ENCODE assay signal across 34 mouse cellular contexts in genomic region chr3:98782181-98782868, GRCm38 (mm10). TPM values are rescaled to one million over a fixed set of nuclear protein-coding genes. Genes with fewer than 3 reads are reported as not detected.
DNase-seq lines count a peak whose midpoint lies in the region; ATAC-seq and TF ChIP-seq lines count a peak whose summit lies in the region.
"Had no signal": no experiment of that assay in that cellular context is flagged by ENCODE, and none has a peak within 500 bp of the region (broad histone marks: within the 10 kb centered on the region; RNA-seq: fewer than 3 reads in every experiment).

No protein-coding gene starts in this region.

- no peak overlapping the region for H3K4me3 ChIP-seq in kidney, adult 2 months (ENCODE audit: insufficient read depth, low read depth, low read length)
- H3K4me3 ChIP-seq in intestine, embryonic 15.5 days (replicated peaks), result no peak overlapping the region
- H3K4me3 ChIP-seq: embryonic facial prominence, embryonic 10.5 days; embryonic facial prominence, embryonic 13.5 days; forebrain, embryonic 10.5 days; forebrain, embryonic 13.5 days; hindbrain, embryonic 12.5 days; hindbrain, embryonic 15.5 days had no signal

- no peak for TF ChIP-seq CTCF in kidney, adult 2 months (conservative IDR thresholded peaks at IDR 0.05; ENCODE audit: insufficient read depth, insufficient read length, low read depth, low read length)

- no peaks in the 10 kb centered on the region for H3K27me3 ChIP-seq in kidney, adult 2 months (replicated peaks; ENCODE audit: control insufficient read depth, insufficient read depth, low read length)
- no peaks in the 10 kb centered on the region for H3K27me3 ChIP-seq in intestine, embryonic 15.5 days (replicated peaks)
- H3K27me3 ChIP-seq: embryonic facial prominence, embryonic 13.5 days; forebrain, embryonic 13.5 days; hindbrain, embryonic 12.5 days; hindbrain, embryonic 15.5 days had no signal

- ATAC-seq in intestine, embryonic 15.5 days, result peak; percentile 85
- no peak for ATAC-seq in erythroblast, adult 5-6 weeks (replicated peaks; ENCODE audit: low FRiP score, poor library complexity, severe bottlenecking)
- ATAC-seq: activated CD4-positive, CD25-positive, alpha-beta regulatory T cell, adult 4 months; forebrain, embryonic 13.5 days; forebrain, embryonic 16.5 days had no signal

- no peaks in the 10 kb centered on the region for H3K9me3 ChIP-seq in intestine, embryonic 15.5 days
- H3K9me3 ChIP-seq: embryonic facial prominence, embryonic 10.5 days; embryonic facial prominence, embryonic 13.5 days; forebrain, embryonic 10.5 days; forebrain, embryonic 13.5 days; hindbrain, embryonic 12.5 days; hindbrain, embryonic 15.5 days had no signal

- H3K4me2 ChIP-seq in intestine, embryonic 15.5 days (replicated peaks), result no peak overlapping the region
- H3K4me2 ChIP-seq: embryonic facial prominence, embryonic 13.5 days; forebrain, embryonic 13.5 days; heart, embryonic 11.5 days; hindbrain, embryonic 12.5 days; hindbrain, embryonic 15.5 days had no signal

- no peak overlapping the region for H3K27ac ChIP-seq in kidney, adult 2 months (ENCODE audit: insufficient read depth, low read depth, low read length)
- H3K27ac ChIP-seq in intestine, embryonic 15.5 days, result 0 out of 2 replicates have a peak overlapping the region, but pooled peaks have one; percentile 54
- H3K27ac ChIP-seq: embryonic facial prominence, embryonic 10.5 days; embryonic facial prominence, embryonic 13.5 days; forebrain, embryonic 10.5 days; forebrain, embryonic 13.5 days; hindbrain, embryonic 12.5 days; hindbrain, embryonic 15.5 days had no signal

- peak; percentile 58 for DNase-seq in kidney, adult 2 months
- DNase-seq in kidney, adult 18-20 months, result no peak
- DNase-seq in kidney, postnatal 36 days, result peak; percentile 19 to 36
- DNase-seq in kidney, postnatal 10 days, result no peak
- DNase-seq: adrenal gland, adult 8-10 months; adrenal gland, postnatal 25 days; cerebellum, adult 11-12 months; cerebellum, adult 8-10 months; cerebellum, postnatal 10 days; cerebellum, postnatal 36 days; embryo, embryonic 11 days; gastrocnemius, postnatal 14 days; heart, adult 11 months had no signal

- TF ChIP-seq POLR2A in kidney, adult 2 months (IDR thresholded peaks at IDR 0.05; ENCODE audit: low read depth, low read length), result no peak

- H3K9ac ChIP-seq in intestine, embryonic 15.5 days, result no peak overlapping the region
- H3K9ac ChIP-seq: embryonic facial prominence, embryonic 13.5 days; forebrain, embryonic 13.5 days; hindbrain, embryonic 12.5 days; hindbrain, embryonic 15.5 days had no signal

- H3K4me1 ChIP-seq in kidney, adult 2 months (ENCODE audit: control insufficient read depth, insufficient read depth, low read length), result no peaks in the 10 kb centered on the region
- no peaks in the 10 kb centered on the region for H3K4me1 ChIP-seq in intestine, embryonic 15.5 days (replicated peaks)
- H3K4me1 ChIP-seq: embryonic facial prominence, embryonic 10.5 days; embryonic facial prominence, embryonic 13.5 days; forebrain, embryonic 10.5 days; forebrain, embryonic 13.5 days; hindbrain, embryonic 12.5 days; hindbrain, embryonic 15.5 days had no signal

- H3K36me3 ChIP-seq in kidney, adult 2 months (ENCODE audit: control insufficient read depth, insufficient read depth, low read length), result no peaks in the 10 kb centered on the region
- no peaks in the 10 kb centered on the region for H3K36me3 ChIP-seq in intestine, embryonic 15.5 days
- H3K36me3 ChIP-seq: embryonic facial prominence, embryonic 10.5 days; embryonic facial prominence, embryonic 13.5 days; forebrain, embryonic 10.5 days; hindbrain, embryonic 12.5 days; hindbrain, embryonic 15.5 days had no signal

RNA-seq across cellular contexts. Expression of gene Hsd3b3, which starts 19.4 kb away (rescaled TPM):
- 84.3 and 89.2 TPM in 2 replicates for polyA plus RNA-seq in kidney, adult 2 months (2012; rRNA removed)
- 10.5 and 12.7 TPM in 2 replicates for polyA plus RNA-seq in intestine, embryonic 15.5 days (2015; fragmentation: Nextera tagmentation; extraction: Ambion mirVana)
- total RNA-seq in erythroblast, adult 5-6 weeks (2015; ENCODE audit: low replicate concordance), result not detected in 2 replicates
- total RNA-seq in erythroblast, adult 5-6 weeks (2017; ENCODE audit: low replicate concordance), result not detected in 2 replicates
- total RNA-seq: adrenal gland, adult 8-10 months; adrenal gland, postnatal 25 days; ES-E14; gastrocnemius, adult 18-20 months; gastrocnemius, postnatal 14 days; heart, adult 8-10 months; heart, postnatal 25 days; hematopoietic stem cell, adult 5-6 weeks had no signal
- polyA plus RNA-seq: brain, embryonic 14.5 days; cortical plate, adult 2 months; embryonic facial prominence, embryonic 13.5 days; forebrain, embryonic 10.5 days; heart, embryonic 14.5 days; heart, postnatal 0 days had no signal

RNA-seq across cellular contexts. Expression of gene Hsd3b6, which starts 31.9 kb away (rescaled TPM):
- polyA plus RNA-seq in kidney, adult 2 months (2012; rRNA removed), result not detected in 2 replicates
- polyA plus RNA-seq in intestine, embryonic 15.5 days (2015; fragmentation: Nextera tagmentation; extraction: Ambion mirVana), result 0.96 and 1.0 TPM in 2 replicates
- not detected in 2 replicates for total RNA-seq in erythroblast, adult 5-6 weeks (2015; ENCODE audit: low replicate concordance)
- total RNA-seq in erythroblast, adult 5-6 weeks (2017; ENCODE audit: low replicate concordance), result not detected in 2 replicates
- total RNA-seq: ES-E14; gastrocnemius, adult 18-20 months; gastrocnemius, postnatal 14 days; gastrocnemius, postnatal 4 days; heart, postnatal 25 days; hematopoietic stem cell, adult 5-6 weeks had no signal
- polyA plus RNA-seq: activated CD4-positive, CD25-positive, alpha-beta regulatory T cell, adult 4 months; cortical plate, adult 2 months; heart, postnatal 0 days had no signal

RNA-seq across cellular contexts. Expression of gene Hsd3b2, which starts 58.0 kb away (rescaled TPM):
- polyA plus RNA-seq in kidney, adult 2 months (2012; rRNA removed), result 48.8 and 50.3 TPM in 2 replicates
- 0.18 and 0.28 TPM in 2 replicates for polyA plus RNA-seq in intestine, embryonic 15.5 days (2015; fragmentation: Nextera tagmentation; extraction: Ambion mirVana)
- total RNA-seq in erythroblast, adult 5-6 weeks (2015; ENCODE audit: low replicate concordance), result not detected in 2 replicates
- total RNA-seq in erythroblast, adult 5-6 weeks (2017; ENCODE audit: low replicate concordance), result not detected in 2 replicates
- total RNA-seq: gastrocnemius, adult 18-20 months; gastrocnemius, postnatal 14 days; gastrocnemius, postnatal 4 days; heart, adult 8-10 months; heart, postnatal 25 days; hematopoietic stem cell, adult 5-6 weeks had no signal
- polyA plus RNA-seq: activated CD4-positive, CD25-positive, alpha-beta regulatory T cell, adult 4 months; embryonic facial prominence, embryonic 10.5 days; forebrain, embryonic 10.5 days; forebrain, embryonic 16.5 days; heart, embryonic 11.5 days; heart, embryonic 14.5 days; heart, postnatal 0 days; hindbrain, embryonic 12.5 days had no signal

Comparison
In these comparisons a context has a peak if more than half of its experiments do, and no peak if none do; other contexts are left out.
1. DNase-seq: peak in kidney, adult 2 months (single experiment) and kidney, postnatal 36 days (2 of 2); none in kidney, adult 18-20 months (single experiment) and kidney, postnatal 10 days (single experiment).
2. RNA of gene Hsd3b2, which starts 58.0 kb away (polyA plus RNA-seq): 48.8 to 50.3 TPM in kidney, adult 2 months; 0.18 to 0.28 TPM in intestine, embryonic 15.5 days; every median in the first group is over 10 times any median in the second.